Mouse (Mus musculus): ENCODE measurements around the gene Ccl20.

DNA sequence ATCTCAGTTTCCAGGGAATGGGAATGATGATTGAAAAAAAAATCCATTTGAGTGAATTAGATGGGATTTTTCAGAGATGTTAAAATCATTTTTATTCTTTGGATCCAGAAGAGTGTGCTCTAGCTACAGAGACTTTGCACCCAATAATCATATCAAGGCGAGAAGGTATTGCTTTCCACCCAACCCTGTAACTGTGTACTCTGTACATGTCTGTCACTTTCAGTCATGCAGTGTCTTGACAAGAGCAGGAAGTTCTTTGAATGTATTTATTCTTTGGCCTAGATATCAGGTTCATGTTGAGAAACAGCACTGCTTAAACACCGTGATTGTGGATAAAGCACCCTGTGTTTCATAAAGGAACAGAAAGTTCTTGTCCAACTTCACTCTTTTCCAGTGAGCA is 30.0 kb downstream of the Ccl20 start:
- TF ChIP-seq FLI1 (IDR thresholded peaks at IDR 0.05; ENCODE audit: low read length): no peak
- TF ChIP-seq GATA1 (IDR thresholded peaks at IDR 0.05; ENCODE audit: borderline replicate concordance, low read length): no peak
